Mouse (Mus musculus) liver, embryonic 14.5 days (tissue): ENCODE data around the gene Sycn.
"Not testable (repeated sequence)": the region's sequence is repeated elsewhere in the genome, so short reads cannot be mapped to it uniquely, and the experiment has no call there.

Experiments used
- CTCF ChIP-seq: IDR thresholded peaks from 2 replicates; pipeline ENCODE4 v1.5.1; 2016; ENCODE audit warnings: antibody characterized with exemption, low read depth, control low read depth
- EP300 ChIP-seq: IDR thresholded peaks from 2 replicates; pipeline ENCODE4 v1.6.1; 2016; ENCODE audit warnings: antibody characterized with exemption, low read depth

GRCm38 (mm10) chr7:28509121-28509520, 31.6 kb upstream of the Sycn start:
- not testable (repeated sequence) for TF ChIP-seq EP300, CTCF
